Mouse (Mus musculus): ENCODE results near the gene Bap1.
A peak's percentile ranks its signal among the peaks of the same experiment; 100 is the strongest.

The Bap1 gene

GRCm38 (mm10) chr14:31251084-31251604 is at the start of gene Bap1, which contains the start of gene Phf7:
Gene Bap1 (plus strand): TSS chr14:31251450.
Gene Phf7 (minus strand): TSS chr14:31251317.
- DNase-seq (ENCODE audit: low spot score in 2 of 2), result peak; percentile 92 to 96

DNA sequence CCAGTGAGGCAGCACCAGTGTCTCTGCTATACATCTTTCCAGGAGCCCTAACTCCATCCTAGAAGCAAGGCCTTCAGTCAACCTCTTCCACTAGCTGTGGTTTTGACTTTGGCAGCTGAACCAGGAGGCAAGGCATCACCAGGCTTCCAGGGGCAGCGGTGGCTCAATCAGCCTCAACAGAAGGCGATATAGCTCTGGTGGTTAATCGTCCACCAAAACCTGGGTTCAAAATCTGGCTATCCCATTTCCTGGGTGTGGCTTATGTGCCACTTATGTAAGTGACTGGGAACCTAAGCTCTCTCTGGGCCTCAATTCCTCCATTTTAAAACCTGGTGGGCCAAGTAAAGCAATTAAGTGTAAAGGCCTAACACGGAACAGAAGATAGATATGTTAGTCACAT is 46.4 kb upstream of the Bap1 start:
- DNase-seq (ENCODE audit: low spot score in 2 of 2), result no peak

GRCm38 (mm10) chr14:31205244-31205561 is 46.0 kb upstream of the Bap1 start:
- DNase-seq (ENCODE audit: low spot score in 2 of 2), result no peak

DNA sequence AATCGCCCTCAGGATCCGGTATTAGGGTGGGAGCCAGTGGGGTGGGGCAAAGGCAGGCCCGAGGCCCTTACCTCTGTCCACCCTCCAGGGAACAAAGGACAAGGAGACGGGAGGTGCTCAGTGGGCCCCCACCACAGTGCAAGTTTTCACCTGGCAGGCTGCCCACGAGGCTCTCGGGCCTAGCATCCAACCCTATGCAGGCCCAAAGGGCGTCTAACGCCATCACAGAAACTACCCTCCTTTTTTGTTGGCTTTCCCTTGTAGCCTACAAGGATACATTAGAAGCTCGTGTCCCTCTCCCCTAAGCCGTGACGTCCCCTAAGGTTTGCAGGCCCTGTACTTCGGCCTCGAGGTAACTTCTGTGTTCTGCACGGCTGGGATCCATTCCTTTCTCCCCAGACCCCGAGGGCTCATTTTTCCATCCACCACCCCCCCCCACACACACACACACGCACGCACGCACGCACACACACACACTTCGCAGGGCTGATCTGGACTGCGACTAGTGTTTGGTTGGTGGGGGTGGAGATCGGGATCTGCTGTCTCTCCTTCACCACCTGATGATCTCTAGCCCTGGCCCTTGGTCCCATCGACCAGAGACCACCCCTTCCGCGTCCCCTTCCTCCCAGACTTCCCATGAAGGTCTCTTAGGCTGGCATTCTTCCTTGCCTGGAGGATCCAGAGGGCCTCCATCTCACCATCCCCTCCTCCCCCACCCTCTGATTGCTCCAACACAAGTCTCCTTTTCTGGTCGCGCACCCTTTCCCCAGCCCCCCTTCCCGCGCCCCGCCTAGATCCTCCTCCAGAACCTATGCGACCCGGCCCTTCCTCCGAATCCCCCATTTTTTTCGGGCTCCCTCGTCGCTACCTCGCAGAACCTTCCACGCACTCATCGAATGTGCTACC is 45.4 kb upstream of the Bap1 start:
- no peak for DNase-seq (ENCODE audit: low spot score in 2 of 2)

DNA sequence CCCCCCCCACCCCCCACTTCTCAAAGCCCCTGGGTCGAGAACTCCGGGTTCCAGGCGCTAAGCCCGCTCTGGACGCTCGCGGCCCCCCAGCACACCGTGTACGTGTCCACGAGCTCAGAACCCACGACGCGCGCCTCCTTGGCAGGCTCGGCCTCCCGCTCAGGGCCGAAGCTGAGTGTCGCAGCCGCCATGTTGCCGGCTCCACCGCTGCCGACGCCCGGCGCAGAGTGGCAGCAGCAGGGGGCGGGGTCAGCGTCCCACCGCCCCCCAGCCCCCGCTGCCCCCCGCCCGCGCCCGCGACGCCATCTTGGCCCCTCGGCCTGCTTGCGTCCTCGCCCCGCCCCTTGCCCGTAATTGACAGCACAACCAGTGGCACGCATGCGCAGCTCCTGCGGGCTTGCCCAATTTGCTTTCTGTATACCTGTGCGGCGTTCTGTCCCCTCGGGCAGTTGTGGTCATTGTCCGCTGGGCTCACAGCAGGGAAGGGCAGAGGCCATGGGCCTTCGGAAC is 44.7 kb upstream of the Bap1 start:
- DNase-seq (ENCODE audit: low spot score in 2 of 2), result peak; percentile 91 to 95

DNA sequence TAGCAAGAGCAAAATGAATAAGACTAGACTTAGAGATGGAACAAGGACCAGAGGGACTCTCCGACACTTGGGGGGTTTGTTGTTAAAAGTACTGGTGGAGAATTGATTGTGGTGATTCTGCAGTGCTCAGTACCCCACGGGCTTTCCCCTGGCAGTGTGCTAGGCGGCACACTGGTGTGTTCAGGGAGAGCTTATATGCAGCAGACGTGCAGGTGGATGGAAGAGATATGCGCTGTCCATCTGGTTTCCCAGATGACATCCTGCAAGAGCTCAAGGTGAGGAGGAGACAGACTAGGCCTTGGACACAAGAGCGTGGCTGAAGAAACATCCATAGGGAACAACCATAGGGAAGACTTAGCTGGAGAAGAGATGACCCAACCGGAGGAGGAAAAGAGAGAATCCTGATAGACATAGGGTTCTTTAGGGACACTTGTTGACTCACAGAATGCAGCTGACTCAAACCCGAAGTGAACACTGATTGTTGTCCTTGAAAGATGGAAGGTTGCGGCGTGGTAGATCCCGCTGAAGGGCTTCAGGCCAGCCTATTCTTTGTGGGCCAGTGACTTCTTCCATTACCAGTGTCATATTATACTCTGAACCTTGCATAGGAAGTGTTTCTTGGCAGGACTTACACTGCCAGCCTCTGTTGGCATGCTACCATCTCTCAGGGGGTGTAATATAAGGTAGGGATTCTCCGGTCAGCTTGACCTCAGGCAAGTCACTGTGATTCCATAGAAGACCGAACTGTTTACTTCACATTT is 44.0 kb upstream of the Bap1 start:
- no peak for DNase-seq (ENCODE audit: low spot score in 2 of 2)

- no peak for DNase-seq (ENCODE audit: low spot score in 2 of 2)
These were observed 43.2 kb upstream of the Bap1 start, which contains the start of gene Tnnc1 for GRCm38 (mm10) chr14:31208084-31208483. Gene Tnnc1 (plus strand): TSS chr14:31208312.

GRCm38 (mm10) chr14:31209133-31209557 is 42.1 kb upstream of the Bap1 start:
- no peak for DNase-seq (ENCODE audit: low spot score in 2 of 2)

- DNase-seq (ENCODE audit: low spot score in 2 of 2), result no peak
These were observed 39.4 kb upstream of the Bap1 start for GRCm38 (mm10) chr14:31211854-31212253.

- no peak for DNase-seq (ENCODE audit: low spot score in 2 of 2)
These were observed 38.8 kb upstream of the Bap1 start for GRCm38 (mm10) chr14:31212499-31212898.

GRCm38 (mm10) chr14:31213868-31214267 is 37.4 kb upstream of the Bap1 start:
- DNase-seq (ENCODE audit: low spot score in 2 of 2), result no peak

DNA sequence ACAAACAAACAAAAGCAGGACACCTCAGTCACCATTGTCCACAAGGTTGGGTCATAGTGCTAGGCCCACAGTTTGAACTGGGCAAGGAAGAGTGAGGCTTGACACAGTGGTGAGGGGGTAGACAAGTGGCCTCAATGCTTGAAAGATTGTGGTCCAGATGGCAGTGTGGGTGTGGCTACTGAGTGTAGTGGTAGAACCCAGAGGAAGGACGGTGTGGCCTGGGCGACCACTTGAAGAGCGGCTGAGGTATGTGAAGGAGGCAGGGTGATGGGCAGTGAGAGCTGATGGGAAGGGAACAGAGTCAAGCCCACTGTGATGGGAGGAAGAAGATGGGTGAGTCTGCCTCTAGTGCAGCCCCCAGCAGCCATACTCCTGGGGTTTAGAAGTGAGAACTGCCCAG is 36.6 kb upstream of the Bap1 start:
- peak in 1 of 2 experiments; percentile 61 for DNase-seq (ENCODE audit: low spot score in 2 of 2)

DNA sequence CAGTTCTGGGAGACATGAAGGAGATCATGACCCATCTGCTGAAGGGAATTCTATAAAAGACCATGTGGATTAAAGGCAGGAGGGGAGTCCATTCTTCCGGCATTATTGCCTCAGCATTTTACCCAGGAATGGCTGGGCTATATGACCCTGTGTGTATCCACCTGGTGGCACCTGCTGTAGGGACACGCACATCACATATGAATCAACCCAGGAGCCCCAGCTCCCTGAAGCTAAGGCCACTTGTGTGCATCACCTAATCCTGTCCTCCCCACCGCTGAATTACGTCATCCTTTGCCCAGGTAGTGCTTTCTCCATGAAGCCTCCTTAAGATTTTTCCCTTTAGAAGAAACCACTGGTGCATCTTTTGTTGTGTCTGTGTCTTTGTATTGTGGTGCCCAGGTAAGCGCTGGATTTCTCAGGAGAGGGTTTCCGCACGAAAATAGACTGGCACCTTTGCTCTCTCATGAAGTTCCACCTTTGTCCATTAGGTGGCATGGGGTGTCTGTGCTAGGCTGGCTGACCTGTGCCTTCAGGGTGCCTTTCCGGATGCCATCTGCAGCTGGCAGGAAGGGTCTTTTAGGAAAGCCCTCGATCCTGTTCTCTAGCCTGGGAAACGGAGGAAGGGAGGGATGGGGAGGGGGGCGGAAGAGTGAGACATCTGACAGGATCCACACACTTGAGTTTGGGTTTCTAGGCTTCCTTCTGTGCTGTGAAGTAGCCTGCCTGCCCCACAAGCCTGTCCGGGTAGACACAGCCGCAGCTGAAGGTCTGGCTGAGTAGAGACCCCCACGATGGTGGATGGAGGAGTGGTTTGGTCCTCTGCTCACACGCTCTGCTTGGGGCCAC is 35.9 kb upstream of the Bap1 start:
- peak; percentile 60 to 72 for DNase-seq (ENCODE audit: low spot score in 2 of 2)

DNA sequence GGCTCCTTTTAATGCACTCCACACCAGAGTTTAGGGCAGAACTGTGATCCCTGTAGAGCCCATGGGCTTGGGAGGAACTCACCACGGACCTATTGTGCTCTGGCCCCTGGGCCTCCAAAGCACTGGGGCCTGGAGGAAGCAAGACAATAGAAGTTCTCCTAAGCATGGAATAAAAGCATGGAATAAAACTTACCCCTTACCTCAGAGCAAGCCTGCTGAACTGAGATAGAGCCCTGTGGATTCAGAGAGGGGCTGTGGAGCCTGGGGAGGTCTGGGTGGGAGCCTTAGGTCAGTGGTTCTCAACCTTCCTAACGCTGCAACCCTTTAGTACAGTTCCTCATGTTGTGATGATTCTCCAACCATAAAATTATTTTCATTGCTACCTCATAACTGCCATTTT is 34.4 kb upstream of the Bap1 start, which contains the start of gene Nisch:
Gene Nisch (minus strand): TSS at position 101 of the 400 bp plus-strand sequence.
- no peak for DNase-seq (ENCODE audit: low spot score in 2 of 2)

- DNase-seq (ENCODE audit: low spot score in 2 of 2), result peak in 1 of 2 experiments; percentile 49
These were observed 33.6 kb upstream of the Bap1 start, which contains the start of gene Sema3g for GRCm38 (mm10) chr14:31217666-31218065. Gene Sema3g (plus strand): TSS chr14:31217860.

DNA sequence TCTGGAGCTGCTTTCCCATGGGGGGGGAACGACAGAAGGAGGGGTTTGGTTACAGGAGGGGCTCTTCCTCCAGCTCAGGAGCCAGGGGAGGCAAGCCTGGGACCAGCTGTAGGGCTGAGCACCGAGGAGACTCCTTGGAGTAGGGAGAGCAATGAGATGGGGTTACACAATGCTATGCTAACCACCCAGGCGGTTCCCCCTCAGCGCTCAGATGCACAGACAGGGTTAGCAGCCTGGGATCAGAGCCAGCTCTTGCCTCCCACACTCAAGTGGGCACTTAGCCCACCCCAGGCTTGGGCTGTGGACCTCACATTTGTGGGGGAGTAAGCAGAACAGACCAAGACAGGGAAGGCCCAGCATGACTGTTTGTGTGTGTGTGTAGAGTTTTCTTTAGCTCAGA is 24.3 kb upstream of the Bap1 start:
- no peak for DNase-seq (ENCODE audit: low spot score in 2 of 2)

GRCm38 (mm10) chr14:31228234-31228633 is 23.0 kb upstream of the Bap1 start:
- DNase-seq (ENCODE audit: low spot score in 2 of 2), result peak; percentile 72 to 78

GRCm38 (mm10) chr14:31230442-31230841 is 20.8 kb upstream of the Bap1 start:
- no peak for DNase-seq (ENCODE audit: low spot score in 2 of 2)

- no peak for DNase-seq (ENCODE audit: low spot score in 2 of 2)
These were observed 18.7 kb upstream of the Bap1 start for GRCm38 (mm10) chr14:31232404-31233069.
